Mouse (Mus musculus) thymus, postnatal 14 days (tissue): ENCODE measurements around the gene Hcn2.
A peak's percentile ranks its signal among the peaks of the same experiment; 100 is the strongest.

Experiments
- DNase-seq: peaks from one replicate; pipeline ENCODE4 v3.0.0; 2021

Gene Hcn2

GRCm38 (mm10) chr10:79712029-79712428 is 4.4 kb upstream of the Hcn2 start:
- peak; percentile 52 for DNase-seq

GRCm38 (mm10) chr10:79712499-79713126 is 3.8 kb upstream of the Hcn2 start:
- peak; percentile 78 for DNase-seq

GRCm38 (mm10) chr10:79713163-79713562 is 3.3 kb upstream of the Hcn2 start:
- DNase-seq, result no peak

- no peak for DNase-seq
Measured at GRCm38 (mm10) chr10:79714996-79715395, 1.4 kb upstream of the Hcn2 start.

- DNase-seq, result no peak
Measured at GRCm38 (mm10) chr10:79716988-79717355, 538 bp downstream of the Hcn2 start.

GRCm38 (mm10) chr10:79717640-79718357 is 1.4 kb downstream of the Hcn2 start:
- DNase-seq, result peak; percentile 67

- DNase-seq, result no peak
Measured at GRCm38 (mm10) chr10:79721089-79721488, 4.7 kb downstream of the Hcn2 start.

GRCm38 (mm10) chr10:79723047-79723446 is 6.6 kb downstream of the Hcn2 start:
- DNase-seq, result no peak

- no peak for DNase-seq
Measured at GRCm38 (mm10) chr10:79723692-79724091, 7.3 kb downstream of the Hcn2 start.

GRCm38 (mm10) chr10:79726090-79726489 is 9.7 kb downstream of the Hcn2 start:
- DNase-seq, result peak; percentile 69

GRCm38 (mm10) chr10:79728323-79729249 is 12.2 kb downstream of the Hcn2 start:
- no peak for DNase-seq

GRCm38 (mm10) chr10:79729357-79729965 is 13.0 kb downstream of the Hcn2 start:
- no peak for DNase-seq

GRCm38 (mm10) chr10:79732500-79732899 is 16.1 kb downstream of the Hcn2 start:
- DNase-seq, result peak; percentile 65

GRCm38 (mm10) chr10:79733847-79734246 is 17.4 kb downstream of the Hcn2 start:
- DNase-seq, result no peak

GRCm38 (mm10) chr10:79735361-79735760 is 18.9 kb downstream of the Hcn2 start:
- no peak for DNase-seq

- DNase-seq, result no peak
Measured at GRCm38 (mm10) chr10:79736706-79737105, 20.3 kb downstream of the Hcn2 start.

- DNase-seq, result peak; percentile 36
Measured at GRCm38 (mm10) chr10:79738259-79738658, 21.8 kb downstream of the Hcn2 start.

- no peak for DNase-seq
Measured at GRCm38 (mm10) chr10:79739234-79739633, 22.8 kb downstream of the Hcn2 start.

GRCm38 (mm10) chr10:79740863-79741262 is 24.4 kb downstream of the Hcn2 start:
- no peak for DNase-seq

GRCm38 (mm10) chr10:79743161-79743560 is 26.7 kb downstream of the Hcn2 start:
- DNase-seq, result no peak

- DNase-seq, result no peak
Measured at GRCm38 (mm10) chr10:79743650-79744365, 27.4 kb downstream of the Hcn2 start.

- no peak for DNase-seq
Measured at GRCm38 (mm10) chr10:79745411-79745810, 29.0 kb downstream of the Hcn2 start.
